Mouse (Mus musculus): ENCODE data around the gene Crip1. TPM values are rescaled to one million over a fixed set of nuclear protein-coding genes. Genes with fewer than 3 reads are reported as not detected.

The Crip1 gene
- 611 and 903 TPM in 2 replicates for polyA plus RNA-seq (2015; fragmentation: Nextera tagmentation; extraction: Ambion mirVana)

GRCm38 (mm10) chr12:113146112-113147057 is at the start of gene Crip1:
Gene Crip1, plus strand, starts transcription at chr12:113146316.

GRCm38 (mm10) chr12:113097749-113098281 is 48.3 kb upstream of the Crip1 start, which contains the start of gene Mta1:
Gene Mta1, plus strand, starts transcription at chr12:113098278.

GRCm38 (mm10) chr12:113139908-113140615 is 6.1 kb upstream of the Crip1 start, which contains the start of gene Crip2:
Gene Crip2, plus strand, starts transcription at chr12:113140236.

GRCm38 (mm10) chr12:113155887-113156539 is 9.9 kb downstream of the Crip1 start, which contains the start of gene Tedc1:
Gene Tedc1, plus strand, starts transcription at chr12:113156421.

GRCm38 (mm10) chr12:113185442-113186291 is 39.6 kb downstream of the Crip1 start, which contains the start of gene Tmem121:
Gene Tmem121, plus strand, starts transcription at chr12:113185930.

Other genes with a start within 250 kb of the Crip1 start
- gene Jag2, start 216.5 kb upstream of the Crip1 start, polyA plus RNA-seq (2015; fragmentation: Nextera tagmentation; extraction: Ambion mirVana) = 1.6 and 2.5 TPM in 2 replicates
- gene Nudt14, start 204.2 kb upstream of the Crip1 start, polyA plus RNA-seq (2015; fragmentation: Nextera tagmentation; extraction: Ambion mirVana) = 121 and 138 TPM in 2 replicates
- gene Btbd6, start 169.8 kb upstream of the Crip1 start, polyA plus RNA-seq (2015; fragmentation: Nextera tagmentation; extraction: Ambion mirVana) = 19.2 and 26.7 TPM in 2 replicates
- gene Brf1, start 145.6 kb upstream of the Crip1 start, polyA plus RNA-seq (2015; fragmentation: Nextera tagmentation; extraction: Ambion mirVana) = 28.1 and 39.0 TPM in 2 replicates
- gene Pacs2, start 131.8 kb upstream of the Crip1 start, polyA plus RNA-seq (2015; fragmentation: Nextera tagmentation; extraction: Ambion mirVana) = 10.8 and 12.3 TPM in 2 replicates
- not detected in 2 replicates for gene Tex22, start 71.8 kb upstream of the Crip1 start, polyA plus RNA-seq (2015; fragmentation: Nextera tagmentation; extraction: Ambion mirVana)
- gene Mta1, start 48.0 kb upstream of the Crip1 start, polyA plus RNA-seq (2015; fragmentation: Nextera tagmentation; extraction: Ambion mirVana) = 9.4 and 10.8 TPM in 2 replicates
- gene Crip2, start 6.1 kb upstream of the Crip1 start, polyA plus RNA-seq (2015; fragmentation: Nextera tagmentation; extraction: Ambion mirVana) = 96.2 and 132 TPM in 2 replicates
- gene Tedc1, start 10.1 kb downstream of the Crip1 start, polyA plus RNA-seq (2015; fragmentation: Nextera tagmentation; extraction: Ambion mirVana) = 5.8 and 6.5 TPM in 2 replicates
- gene Tmem121, start 39.6 kb downstream of the Crip1 start, polyA plus RNA-seq (2015; fragmentation: Nextera tagmentation; extraction: Ambion mirVana) = 12.3 and 19.7 TPM in 2 replicates

All from adrenal gland, postnatal 0 days (tissue).